Mouse (Mus musculus) stomach, postnatal 0 days (tissue): ENCODE data around the gene Stac. TPM values are rescaled to one million over a fixed set of nuclear protein-coding genes. Genes with fewer than 3 reads are reported as not detected.

Experiments used
- ATAC-seq: fragments of 200-750 bp; cut with Nextera tagmentation; 2 replicates; pipeline ENCODE4 v1.8.0; 2017; ENCODE audit not compliant: low FRiP score, low TSS enrichment
- DNase-seq: peaks from one replicate; pipeline ENCODE4 v3.0.0-alpha.2; 2016; ENCODE audit warnings: low spot score
- H3K27ac ChIP-seq: fragments of 300-500 bp; sonication (generic); replicated peaks from 2 replicates; pipeline ENCODE4 v1.5.1; 2014; ENCODE audit warnings: mild to moderate bottlenecking, control low read depth
- H3K27me3 ChIP-seq: fragments of 300-500 bp; sonication (generic); 2 replicates; pipeline ENCODE4 v1.6.1; 2014; ENCODE audit warnings: low read length; ENCODE audit not compliant: control insufficient read depth, insufficient read depth
- H3K36me3 ChIP-seq: fragments of 300-500 bp; sonication (generic); 2 replicates; pipeline ENCODE4 v1.6.1; 2014; ENCODE audit warnings: low read length, mixed read lengths; ENCODE audit not compliant: control insufficient read depth, insufficient read depth
- H3K4me1 ChIP-seq: fragments of 300-500 bp; sonication (generic); replicated peaks from 2 replicates; pipeline ENCODE4 v1.6.1; 2014; ENCODE audit warnings: antibody characterized with exemption; ENCODE audit not compliant: control insufficient read depth, insufficient read depth
- H3K4me2 ChIP-seq: fragments of 300-500 bp; sonication (generic); replicated peaks from 2 replicates; pipeline ENCODE4 v1.6.1; 2014; ENCODE audit warnings: low read depth, mild to moderate bottlenecking, control low read depth, moderate library complexity
- H3K4me3 ChIP-seq: fragments of 300-500 bp; sonication (generic); 2 replicates; pipeline ENCODE4 v1.5.1; 2014; ENCODE audit warnings: low read depth, low read length, control low read depth
- H3K9ac ChIP-seq: fragments of 300-500 bp; sonication (generic); 2 replicates; pipeline ENCODE4 v1.6.1; 2014; ENCODE audit warnings: mild to moderate bottlenecking, low read length, control low read depth, mixed read lengths
- H3K9me3 ChIP-seq: fragments of 300-500 bp; sonication (generic); 2 replicates; pipeline ENCODE4 v1.6.1; 2016; ENCODE audit warnings: low read length; ENCODE audit not compliant: control insufficient read depth
- CTCF ChIP-seq: IDR thresholded peaks from 2 replicates; pipeline ENCODE4 v1.5.1; 2016; ENCODE audit warnings: antibody characterized with exemption, low read depth, mild to moderate bottlenecking, moderate library complexity
- EP300 ChIP-seq: optimal IDR thresholded peaks from 2 replicates; pipeline ENCODE3; 2016; ENCODE audit warnings: antibody characterized with exemption
- WGBS: fragments of 180-500 bp; shearing (Covaris S2); extraction: QIAGEN DNeasy Blood & Tissue Kit; methylation state at CpG from one replicate; pipeline ENCODE4 v1.1.7; 2014; 5-methylcytosine and 5-hydroxymethylcytosine counted together
- polyA plus RNA-seq: library from polyadenylated mRNA; unstranded; fragments of >200 nt; fragmentation: Nextera tagmentation; extraction: Ambion mirVana; gene quantifications from 2 replicates; pipeline ENCODE4 v1.2.1, GENCODE M21; 2015

Stac gene
- polyA plus RNA-seq, 1 experiment from 2014 or later: 2.4 TPM

DNA sequence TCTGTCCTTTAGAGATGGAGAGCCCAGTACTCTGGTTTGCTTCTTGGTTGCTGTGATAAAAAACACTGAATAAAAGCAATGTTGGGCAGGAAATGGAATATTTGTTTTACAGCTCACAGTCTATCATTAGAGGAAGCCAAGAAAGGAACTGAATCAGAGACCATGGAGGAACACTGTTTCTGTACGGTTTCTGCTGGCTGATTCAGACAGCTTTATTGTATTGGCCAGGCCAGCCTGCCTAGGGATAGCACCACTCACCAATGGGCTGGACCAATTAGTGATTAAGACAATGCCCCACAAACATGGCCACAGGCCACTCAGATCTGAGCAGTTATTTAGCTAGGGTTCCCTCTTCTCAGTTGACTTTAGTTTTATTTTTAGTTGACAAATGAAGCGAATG is 6.0 kb downstream of the Stac start:
- no peaks in the 10 kb centered on the region for H3K27me3 ChIP-seq
- no peaks in the 10 kb centered on the region for H3K9me3 ChIP-seq
- ATAC-seq (no peak), DNase-seq (no peak)
- H3K27ac ChIP-seq: no peak overlapping the region
- H3K4me2 ChIP-seq: no peak overlapping the region
- H3K4me1 ChIP-seq: no peaks in the 10 kb centered on the region
- no peak overlapping the region for H3K4me3 ChIP-seq
- H3K9ac ChIP-seq: no peak overlapping the region
- 67% methylated on average over 2 of the region's 2 CpGs for whole genome bisulfite sequencing
- H3K36me3 ChIP-seq: no peaks in the 10 kb centered on the region
- TF ChIP-seq CTCF (no peak), EP300 (no peak)

- Histone ChIP-seq H3K4me2 (no peak overlapping the region), H3K4me1 (no peaks in the 10 kb centered on the region), H3K9ac (no peak overlapping the region), H3K4me3 (no peak overlapping the region), H3K27ac (no peak overlapping the region), H3K36me3 (no peaks in the 10 kb centered on the region), H3K27me3 (no peaks in the 10 kb centered on the region), H3K9me3 (no peaks in the 10 kb centered on the region)
- 20% methylated on average over 2 of the region's 2 CpGs for WGBS
- TF ChIP-seq CTCF: no peak
- no peak for TF ChIP-seq EP300
- DNase-seq (no peak), ATAC-seq (no peak)
Observed at GRCm38 (mm10) chr9:111679516-111679915, 10.6 kb downstream of the Stac start.

- Histone ChIP-seq H3K27ac (no peak overlapping the region), H3K9ac (no peak overlapping the region)
- WGBS: 84% methylated on average over 6 of the region's 6 CpGs
Observed at GRCm38 (mm10) chr9:111669816-111670215, 20.3 kb downstream of the Stac start.

DNA sequence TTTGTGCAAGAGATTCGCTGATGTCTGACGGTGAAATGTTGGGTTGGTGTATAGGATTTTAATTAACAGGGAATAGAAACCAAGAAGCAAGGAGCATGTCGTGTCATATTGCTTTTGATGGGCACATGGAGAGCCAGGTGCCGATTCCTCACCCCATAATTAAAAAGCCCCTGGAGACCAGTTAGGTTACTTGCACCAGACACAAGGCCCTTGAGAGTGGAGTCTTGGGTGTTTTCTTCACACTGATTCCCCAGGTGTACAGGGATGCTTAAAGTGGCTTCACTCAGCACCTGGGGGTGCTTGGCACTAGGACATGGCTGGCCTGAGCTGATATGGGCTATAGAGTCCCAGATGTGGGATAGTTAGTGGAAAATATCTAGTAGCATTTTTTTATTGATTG is 35.1 kb downstream of the Stac start:
- 92% methylated on average over 4 of the region's 4 CpGs for WGBS
- no peak overlapping the region for H3K4me3 ChIP-seq
- TF ChIP-seq EP300 (no peak), CTCF (no peak)
- no peak overlapping the region for H3K4me2 ChIP-seq
- no peaks in the 10 kb centered on the region for H3K9me3 ChIP-seq
- DNase-seq: no peak
- H3K27ac ChIP-seq: no peak overlapping the region
- H3K27me3 ChIP-seq: no peaks in the 10 kb centered on the region
- no peak for ATAC-seq
- H3K9ac ChIP-seq: no peak overlapping the region
- H3K4me1 ChIP-seq: no peaks in the 10 kb centered on the region
- H3K36me3 ChIP-seq: no peaks in the 10 kb centered on the region

More at GRCm38 (mm10) chr9:111669816-111670215, 20.3 kb downstream of the Stac start:
- Histone ChIP-seq H3K4me3 (no peak overlapping the region), H3K36me3 (no peaks in the 10 kb centered on the region), H3K27me3 (no peaks in the 10 kb centered on the region), H3K4me1 (no peaks in the 10 kb centered on the region), H3K4me2 (no peak overlapping the region), H3K9me3 (no peaks in the 10 kb centered on the region)
- no peak for DNase-seq
- no peak for ATAC-seq
- TF ChIP-seq EP300 (no peak), CTCF (no peak)

- WGBS: 58% methylated on average over 4 of the region's 4 CpGs
- no peak for ATAC-seq
Observed at GRCm38 (mm10) chr9:111644228-111644627, 45.9 kb downstream of the Stac start.

GRCm38 (mm10) chr9:111643369-111643768 is 46.8 kb downstream of the Stac start:
- no peaks in the 10 kb centered on the region for H3K9me3 ChIP-seq
- TF ChIP-seq CTCF (no peak), EP300 (no peak)
- ATAC-seq: no peak
- no peak overlapping the region for H3K9ac ChIP-seq
- no peak for DNase-seq
- H3K4me3 ChIP-seq: no peak overlapping the region
- H3K27ac ChIP-seq: no peak overlapping the region
- H3K27me3 ChIP-seq: no peaks in the 10 kb centered on the region
- no peaks in the 10 kb centered on the region for H3K36me3 ChIP-seq
- H3K4me2 ChIP-seq: no peak overlapping the region
- no peaks in the 10 kb centered on the region for H3K4me1 ChIP-seq
- WGBS: 48% methylated on average over 5 of the region's 5 CpGs

More at GRCm38 (mm10) chr9:111644228-111644627, 45.9 kb downstream of the Stac start:
- no peak overlapping the region for H3K4me2 ChIP-seq
- H3K27ac ChIP-seq: no peak overlapping the region
- H3K4me1 ChIP-seq: no peaks in the 10 kb centered on the region
- H3K9ac ChIP-seq: no peak overlapping the region
- DNase-seq: no peak
- no peak for TF ChIP-seq CTCF
- no peak for TF ChIP-seq EP300
- H3K27me3 ChIP-seq: no peaks in the 10 kb centered on the region
- H3K9me3 ChIP-seq: no peaks in the 10 kb centered on the region
- H3K4me3 ChIP-seq: no peak overlapping the region
- H3K36me3 ChIP-seq: no peaks in the 10 kb centered on the region
